Mouse (Mus musculus) mesoderm, embryonic 11.5 days (tissue): ENCODE results near the gene Guca2b.
"Not testable (repeated sequence)": the region's sequence is repeated elsewhere in the genome, so short reads cannot be mapped to it uniquely, and the experiment has no call there.

Experiments used
- DNase-seq: peaks from one replicate; pipeline ENCODE4 v3.0.0-alpha.2; 2012; ENCODE audit warnings: low read depth, low spot score

The Guca2b gene

DNA sequence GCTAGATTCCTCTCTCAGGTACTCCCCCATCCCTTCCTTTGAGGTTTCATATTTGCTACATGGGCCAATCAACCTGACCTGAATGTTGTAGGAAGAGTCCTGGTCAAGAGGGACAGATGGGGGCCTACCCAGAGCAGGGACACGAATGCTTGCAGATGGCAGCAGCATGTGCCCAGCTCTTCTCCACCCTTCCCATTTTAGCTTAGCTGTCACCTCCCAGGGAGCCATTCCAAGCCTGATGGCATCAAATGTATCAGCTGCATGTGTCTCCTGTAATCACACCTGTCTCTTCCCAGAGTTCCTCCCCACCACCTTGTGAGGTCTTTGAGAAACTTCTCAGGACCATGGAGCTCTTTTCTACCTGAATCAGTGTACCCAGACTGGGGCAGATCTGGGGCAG, 1.7 kb downstream of the Guca2b start:
- no peak for DNase-seq

DNA sequence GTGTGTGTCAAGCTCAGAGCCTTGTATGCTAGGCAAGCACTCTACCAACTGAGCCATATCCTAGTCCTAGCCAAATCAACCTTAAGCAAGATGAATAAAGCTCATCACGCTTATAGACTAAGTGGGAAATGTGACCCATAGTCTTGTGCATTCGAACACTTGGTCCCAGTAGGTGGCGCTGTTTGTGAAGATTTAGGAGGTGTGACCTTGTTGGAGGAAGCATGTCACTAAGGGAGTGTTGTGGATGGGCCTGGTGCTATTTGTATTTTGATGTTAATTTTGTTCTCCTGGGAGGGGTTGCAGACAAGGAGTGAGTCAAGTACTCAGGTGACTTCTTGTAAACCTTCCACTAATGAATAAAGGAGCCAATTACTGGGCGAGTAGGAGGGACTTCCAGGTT, 16.1 kb downstream of the Guca2b start:
- DNase-seq: no peak

GRCm38 (mm10) chr4:119638656-119639055, 20.1 kb downstream of the Guca2b start:
- no peak for DNase-seq

- DNase-seq: no peak
These were observed 20.8 kb downstream of the Guca2b start for GRCm38 (mm10) chr4:119637946-119638345.

DNA sequence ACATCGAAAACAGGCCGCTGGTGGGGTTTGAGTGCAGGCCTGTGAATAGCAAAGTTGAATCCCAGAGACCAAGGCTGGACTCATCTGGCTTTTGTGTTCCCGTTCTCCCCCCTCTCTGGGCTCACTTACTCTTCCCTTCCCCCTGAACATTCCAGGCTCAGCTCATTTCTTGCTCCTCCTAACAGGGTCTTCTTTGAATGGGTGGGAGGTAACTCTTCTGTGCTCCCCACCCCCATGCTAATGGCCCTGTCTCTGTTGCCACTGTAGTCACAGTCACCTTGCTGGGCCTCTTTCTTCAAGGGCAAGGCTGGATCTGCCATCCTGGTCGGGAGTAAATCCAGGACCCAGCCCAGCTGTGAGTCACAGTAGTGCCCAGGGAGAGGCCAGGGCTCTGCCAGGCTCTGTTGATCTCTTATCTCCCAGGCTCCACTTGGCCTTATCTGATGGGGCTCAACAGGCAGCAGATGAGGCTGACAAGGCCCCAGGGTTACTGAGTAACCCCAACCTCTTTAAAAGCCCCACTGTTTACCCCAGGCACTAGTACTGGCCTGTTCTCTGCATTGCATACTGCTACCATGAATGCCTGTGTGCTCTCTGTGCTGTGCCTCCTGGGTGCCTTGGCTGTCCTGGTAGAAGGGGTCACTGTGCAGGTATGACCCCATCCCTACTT, 21.4 kb downstream of the Guca2b start, which contains the start of gene Guca2a:
Gene Guca2a, plus strand, starts transcription at position 529 of the 670 bp plus-strand sequence.
- DNase-seq: no peak

DNA sequence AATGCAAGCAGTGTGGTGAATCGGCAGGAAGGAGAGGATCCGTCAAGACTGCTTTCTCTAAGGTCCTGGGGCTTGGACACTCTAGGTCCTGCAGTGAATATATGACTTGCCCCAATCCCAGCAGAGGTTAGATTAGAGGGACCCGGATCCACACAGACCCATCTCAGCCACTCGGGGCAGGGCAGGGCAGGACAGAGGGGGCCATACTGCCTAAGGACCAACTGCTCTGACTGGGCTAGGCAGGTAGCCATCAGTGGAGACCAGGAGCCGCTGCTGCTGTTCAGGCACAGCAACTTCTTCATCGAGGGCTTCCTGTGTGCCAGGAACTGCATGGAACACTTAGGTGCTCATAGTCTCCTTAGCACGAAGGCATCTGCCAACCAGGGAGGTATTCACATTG, 22.0 kb downstream of the Guca2b start:
- no peak for DNase-seq

GRCm38 (mm10) chr4:119635686-119636085, 23.1 kb downstream of the Guca2b start:
- no peak for DNase-seq

DNA sequence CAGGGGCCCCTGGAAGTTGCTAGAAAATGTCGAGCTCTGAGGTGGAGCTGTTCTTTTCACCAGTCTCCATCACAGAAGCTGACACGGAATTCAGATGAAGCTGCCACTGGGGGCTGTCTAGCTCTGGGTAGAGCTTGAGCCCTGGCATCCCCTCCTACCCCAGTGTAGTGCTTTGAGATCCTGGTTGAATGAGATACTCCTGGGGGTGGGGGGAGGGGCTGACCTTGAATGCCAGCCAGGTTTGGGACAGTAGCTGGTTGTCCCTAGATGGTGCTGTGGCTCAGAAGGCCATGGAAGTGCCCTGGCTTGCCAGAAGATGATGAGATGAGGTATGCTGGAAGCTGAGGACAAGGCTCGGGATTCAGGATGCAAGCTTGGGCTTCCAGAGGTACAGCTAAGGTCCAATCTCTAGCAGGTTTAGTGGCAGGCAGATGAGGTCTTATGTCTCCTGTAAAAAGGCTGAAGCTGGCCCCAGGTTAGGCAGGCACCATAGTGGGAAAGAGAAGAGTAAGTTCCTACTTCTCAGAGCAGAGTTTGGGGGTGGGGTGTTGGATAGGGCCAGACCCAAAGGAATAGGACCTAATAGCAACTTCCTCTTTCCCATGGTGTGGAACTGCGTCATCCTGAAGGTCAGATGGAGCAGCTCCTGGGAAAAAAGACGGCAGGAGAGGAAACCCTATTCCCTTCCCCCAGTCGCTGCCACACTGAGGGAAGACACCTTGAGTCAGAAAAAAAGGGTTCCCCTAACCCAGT, 23.7 kb downstream of the Guca2b start:
- DNase-seq: no peak

DNA sequence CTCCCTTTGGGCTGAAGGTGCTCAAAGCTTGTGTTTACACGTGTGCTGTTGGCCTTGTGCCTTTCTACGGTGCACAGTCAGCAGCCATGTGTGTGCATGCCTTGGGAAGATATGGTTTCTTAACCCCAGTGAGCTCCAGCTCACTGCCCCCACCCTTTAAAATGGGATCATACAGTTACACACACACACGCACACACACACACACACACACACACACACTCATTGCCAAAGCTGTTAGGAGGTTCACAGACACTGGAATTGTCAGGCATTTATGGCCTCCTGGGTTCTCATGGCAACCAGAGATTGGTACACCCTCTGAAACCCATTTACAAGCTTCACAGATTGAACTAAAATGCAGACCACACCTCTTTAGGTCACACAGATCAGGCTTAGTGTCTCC, 24.8 kb downstream of the Guca2b start:
- DNase-seq: no peak

GRCm38 (mm10) chr4:119633342-119633741, 25.4 kb downstream of the Guca2b start:
- DNase-seq: no peak

- DNase-seq: no peak
These were observed 26.0 kb downstream of the Guca2b start for GRCm38 (mm10) chr4:119632721-119633120.

DNA sequence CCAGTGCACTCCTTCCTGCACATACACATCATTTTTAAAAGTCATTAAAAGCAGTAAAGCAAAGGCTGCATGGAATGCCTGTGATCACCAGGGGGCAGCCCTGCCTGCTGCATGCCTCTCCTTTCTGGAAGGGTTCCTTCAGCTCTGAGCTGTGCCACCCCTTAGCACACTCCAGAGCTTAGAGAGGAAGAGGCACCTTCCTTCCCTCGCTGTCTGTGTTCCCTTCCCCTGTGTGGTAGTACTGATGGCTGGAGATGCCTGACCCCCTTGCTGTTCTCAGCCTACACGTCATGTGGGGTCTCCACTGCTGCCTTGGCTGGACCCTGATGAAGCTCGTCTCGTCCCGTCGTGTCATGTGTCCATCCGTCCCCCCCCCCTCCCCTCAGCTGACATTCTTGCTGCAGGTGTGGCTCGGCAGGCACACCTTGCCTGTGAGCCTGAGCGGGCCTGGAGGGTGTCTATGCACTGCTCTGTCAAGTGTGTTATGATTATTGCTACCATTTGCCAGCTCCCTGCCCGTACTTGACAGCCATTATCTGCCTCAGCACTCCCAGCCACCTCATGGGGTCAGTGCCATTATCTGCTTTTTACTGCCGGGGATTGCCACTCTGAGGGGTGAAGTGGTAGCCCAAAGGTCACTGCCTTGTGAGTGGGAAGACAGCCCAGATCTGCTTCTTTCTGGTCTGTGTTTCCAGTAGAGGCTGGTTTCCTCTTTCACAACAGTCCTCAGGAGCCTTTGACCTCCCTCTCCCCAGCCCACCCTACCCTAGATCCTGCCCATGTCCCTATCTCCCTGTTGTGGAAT, 27.4 kb downstream of the Guca2b start:
- peak; percentile 45 for DNase-seq

GRCm38 (mm10) chr4:119628363-119628762, 30.4 kb downstream of the Guca2b start:
- not testable (repeated sequence) for DNase-seq

- no peak for DNase-seq
These were observed 31.4 kb downstream of the Guca2b start for GRCm38 (mm10) chr4:119627317-119627716.

GRCm38 (mm10) chr4:119626876-119627275, 31.9 kb downstream of the Guca2b start:
- DNase-seq: no peak

- no peak for DNase-seq
These were observed 32.6 kb downstream of the Guca2b start for GRCm38 (mm10) chr4:119626081-119626645.

- no peak for DNase-seq
These were observed 44.0 kb downstream of the Guca2b start for GRCm38 (mm10) chr4:119614724-119615123.

- no peak for DNase-seq
These were observed 44.7 kb downstream of the Guca2b start for GRCm38 (mm10) chr4:119614078-119614477.

DNA sequence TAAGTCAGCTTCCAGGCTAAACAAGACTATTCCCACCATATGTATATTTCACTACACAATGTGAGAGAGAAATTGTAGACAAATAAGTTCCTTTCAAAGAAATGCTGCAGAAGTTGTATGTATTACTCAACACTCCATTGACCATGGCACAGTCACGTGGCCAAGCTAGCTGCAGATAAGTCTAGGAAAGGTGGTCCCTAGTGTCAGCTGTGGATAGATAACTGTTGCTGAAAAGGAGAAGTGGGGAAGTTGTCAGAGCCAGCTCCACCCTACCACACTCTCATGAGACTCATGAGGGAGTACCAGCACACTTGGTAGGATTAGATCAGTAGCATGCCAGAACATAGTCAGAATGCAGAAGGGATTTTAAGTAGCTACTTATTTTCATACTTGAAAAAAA, 49.3 kb downstream of the Guca2b start:
- no peak for DNase-seq
